Mouse (Mus musculus) myocyte (in vitro differentiated cells): ENCODE data around the gene Armcx1.

ENCODE experiments used
- CEBPB ChIP-seq: IDR thresholded peaks from 2 replicates; pipeline ENCODE4 v1.6.1; 2011; ENCODE audit warnings: mild to moderate bottlenecking, moderate library complexity; ENCODE audit not compliant: poor library complexity, insufficient read depth, severe bottlenecking
- E2F4 ChIP-seq: IDR thresholded peaks from one replicate; pipeline ENCODE4 v1.6.1; 2011; ENCODE audit warnings: mild to moderate bottlenecking, control low read depth, moderate library complexity; ENCODE audit not compliant: insufficient read depth
- POLR2A ChIP-seq: IDR thresholded peaks from one replicate; pipeline ENCODE4 v1.6.1; 2011; ENCODE audit warnings: low read depth, mild to moderate bottlenecking, control low read depth, moderate library complexity; ENCODE audit not compliant: insufficient read length
- REST ChIP-seq: IDR thresholded peaks from one replicate; pipeline ENCODE4 v1.6.1; 2011; ENCODE audit warnings: mild to moderate bottlenecking, control low read depth, moderate library complexity; ENCODE audit not compliant: insufficient read depth, insufficient read length
- SRF ChIP-seq: IDR thresholded peaks from one replicate; pipeline ENCODE4 v1.6.1; 2011; ENCODE audit warnings: low read depth; ENCODE audit not compliant: control insufficient read depth, insufficient read length
- TCF12 ChIP-seq: IDR thresholded peaks from one replicate; pipeline ENCODE4 v1.6.1; 2011; ENCODE audit warnings: mild to moderate bottlenecking, control low read depth; ENCODE audit not compliant: poor library complexity, insufficient read depth, severe bottlenecking
- USF1 ChIP-seq: IDR thresholded peaks from one replicate; pipeline ENCODE4 v1.6.1; 2011; ENCODE audit warnings: low read depth, mild to moderate bottlenecking, control low read depth, moderate library complexity

GRCm38 (mm10) chrX:134675959-134676358, 41.8 kb upstream of the Armcx1 start:
- TF ChIP-seq POLR2A (no peak), CEBPB (no peak), SRF (no peak), E2F4 (no peak), TCF12 (no peak), USF1 (no peak), REST (no peak)
